8 mouse cellular contexts compared by ENCODE assay signal in genomic region chr9:27176154-27176553, GRCm38 (mm10). TPM values are rescaled to one million over a fixed set of nuclear protein-coding genes. Genes with fewer than 3 reads are reported as not detected.
A peak's percentile ranks its signal among the peaks of the same experiment; 100 is the strongest.
DNase-seq lines count a peak whose midpoint lies in the region; ATAC-seq and TF ChIP-seq lines count a peak whose summit lies in the region.

No protein-coding gene starts in this region.

- DNase-seq in adrenal gland, adult 2 months = peak; percentile 63
- peak; percentile 81 for DNase-seq in embryo, embryonic 11 days
- peak in 2 of 3 experiments; percentile 10 to 12 for DNase-seq in liver, embryonic 14.5 days (ENCODE audit: low read depth in 3 of 3, low spot score in 3 of 3)

- H3K4me3 ChIP-seq in E14TG2a.4 (replicated peaks; ENCODE audit: low read length) = no peak overlapping the region
- no peak overlapping the region for H3K4me3 ChIP-seq in heart, embryonic 12.5 days
- no peak overlapping the region for H3K4me3 ChIP-seq in kidney, embryonic 14.5 days (ENCODE audit: low read length)
- no peak overlapping the region for H3K4me3 ChIP-seq in liver, embryonic 14.5 days (ENCODE audit: insufficient read depth in 1 of 2, low read depth in 2 of 2, low read length in 2 of 2)
- no peak overlapping the region for H3K4me3 ChIP-seq in neural tube, embryonic 14.5 days (ENCODE audit: low read depth, low read length)

- no peak overlapping the region for H3K4me2 ChIP-seq in heart, embryonic 12.5 days
- H3K4me2 ChIP-seq in kidney, embryonic 14.5 days (replicated peaks; ENCODE audit: low read depth, low read length) = no peak overlapping the region
- H3K4me2 ChIP-seq in liver, embryonic 14.5 days (ENCODE audit: low read depth) = no peak overlapping the region
- no peak overlapping the region for H3K4me2 ChIP-seq in neural tube, embryonic 14.5 days (ENCODE audit: low read depth, low read length)

- no peaks in the 10 kb centered on the region for H3K36me3 ChIP-seq in E14TG2a.4 (ENCODE audit: insufficient read depth, low read length)
- H3K36me3 ChIP-seq in heart, embryonic 12.5 days = no peaks in the 10 kb centered on the region
- H3K36me3 ChIP-seq in kidney, embryonic 14.5 days (ENCODE audit: control insufficient read depth, insufficient read depth, low read length) = no peaks in the 10 kb centered on the region
- H3K36me3 ChIP-seq in liver, embryonic 14.5 days (replicated peaks; ENCODE audit: control insufficient read depth, insufficient read depth, low read depth) = no peaks in the 10 kb centered on the region
- H3K36me3 ChIP-seq in neural tube, embryonic 14.5 days (ENCODE audit: control insufficient read depth, insufficient read depth, low read length) = no peaks in the 10 kb centered on the region

- peaks cover 13% of the 10 kb centered on the region for H3K4me1 ChIP-seq in E14TG2a.4 (replicated peaks; ENCODE audit: low read depth, low read length)
- H3K4me1 ChIP-seq in heart, embryonic 12.5 days (replicated peaks) = no peaks in the 10 kb centered on the region
- H3K4me1 ChIP-seq in kidney, embryonic 14.5 days (ENCODE audit: control insufficient read depth, insufficient read depth, low read length) = no peaks in the 10 kb centered on the region
- H3K4me1 ChIP-seq in liver, embryonic 14.5 days (replicated peaks; ENCODE audit: control insufficient read depth in 2 of 2, insufficient read depth in 2 of 2, low read length in 1 of 2) = no peaks in the 10 kb centered on the region
- H3K4me1 ChIP-seq in neural tube, embryonic 14.5 days (ENCODE audit: control insufficient read depth, insufficient read depth, low read length) = no peaks in the 10 kb centered on the region

- peaks cover 11% of the 10 kb centered on the region for H3K27me3 ChIP-seq in E14TG2a.4 (ENCODE audit: insufficient read depth, low read length)
- no peaks in the 10 kb centered on the region for H3K27me3 ChIP-seq in heart, embryonic 12.5 days (replicated peaks)
- no peaks in the 10 kb centered on the region for H3K27me3 ChIP-seq in kidney, embryonic 14.5 days (ENCODE audit: control insufficient read depth, insufficient read depth, low read length)
- no peaks in the 10 kb centered on the region for H3K27me3 ChIP-seq in liver, embryonic 14.5 days (ENCODE audit: control insufficient read depth, insufficient read depth, low read length)
- H3K27me3 ChIP-seq in neural tube, embryonic 14.5 days (ENCODE audit: control insufficient read depth, insufficient read depth, low read length) = no peaks in the 10 kb centered on the region

- TF ChIP-seq EP300 in liver, embryonic 14.5 days (IDR thresholded peaks at IDR 0.05; ENCODE audit: low read depth) = no peak

- WGBS in heart, embryonic 12.5 days = 3% methylated on average over 2 of the region's 2 CpGs
- WGBS in kidney, embryonic 14.5 days = 0% methylated on average over 2 of the region's 2 CpGs
- 3% methylated on average over 2 of the region's 2 CpGs for WGBS in liver, embryonic 14.5 days (ENCODE audit: insufficient replicate concordance)
- 3% methylated on average over 2 of the region's 2 CpGs for WGBS in neural tube, embryonic 14.5 days

- peak; percentile 64 for TF ChIP-seq CTCF in E14TG2a.4 (conservative IDR thresholded peaks at IDR 0.05; ENCODE audit: low read length)
- TF ChIP-seq CTCF in liver, embryonic 14.5 days (IDR thresholded peaks at IDR 0.05; ENCODE audit: low read depth) = peak; percentile 65

- H3K9ac ChIP-seq in heart, embryonic 12.5 days = no peak overlapping the region
- H3K9ac ChIP-seq in kidney, embryonic 14.5 days (ENCODE audit: low read depth, low read length) = no peak overlapping the region
- no peak overlapping the region for H3K9ac ChIP-seq in liver, embryonic 14.5 days (replicated peaks)
- no peak overlapping the region for H3K9ac ChIP-seq in neural tube, embryonic 14.5 days (replicated peaks; ENCODE audit: low read depth, low read length)

- H3K9me3 ChIP-seq in E14TG2a.4 (ENCODE audit: low read length) = no peaks in the 10 kb centered on the region
- H3K9me3 ChIP-seq in heart, embryonic 12.5 days (replicated peaks) = no peaks in the 10 kb centered on the region
- H3K9me3 ChIP-seq in kidney, embryonic 14.5 days (ENCODE audit: control insufficient read depth, low read length) = no peaks in the 10 kb centered on the region
- H3K9me3 ChIP-seq in liver, embryonic 14.5 days (ENCODE audit: control insufficient read depth, low read length) = no peaks in the 10 kb centered on the region
- H3K9me3 ChIP-seq in neural tube, embryonic 14.5 days (ENCODE audit: control insufficient read depth, low read length) = no peaks in the 10 kb centered on the region

- peak; percentile 59; the same call in 1 of the 2 replicates for ATAC-seq in heart, embryonic 12.5 days (ENCODE audit: insufficient number of reproducible peaks, low FRiP score)
- ATAC-seq in kidney, embryonic 14.5 days (ENCODE audit: low FRiP score, low TSS enrichment) = peak; percentile 77
- ATAC-seq in liver, embryonic 14.5 days (ENCODE audit: insufficient read depth) = no peak
- ATAC-seq in neural tube, embryonic 14.5 days (ENCODE audit: low read depth) = peak; percentile 87
- ATAC-seq in inflammation-experienced regulatory T-cells, adult 6 months = no peak

- no peak overlapping the region for H3K27ac ChIP-seq in heart, embryonic 12.5 days (ENCODE audit: poor library complexity, severe bottlenecking)
- H3K27ac ChIP-seq in kidney, embryonic 14.5 days (ENCODE audit: low read depth, low read length) = no peak overlapping the region
- H3K27ac ChIP-seq in liver, embryonic 14.5 days = no peak overlapping the region
- H3K27ac ChIP-seq in neural tube, embryonic 14.5 days (ENCODE audit: low read depth, low read length) = no peak overlapping the region

RNA-seq across cellular contexts. Expression of gene Jam3, which starts 20.9 kb away (rescaled TPM):
- 10 to 100 TPM; 29.8 to 35.7 TPM for total RNA-seq in adrenal gland, adult 2 months (2021)
- polyA plus RNA-seq in adrenal gland, adult 2 months (2012; rRNA removed) = 19.2 and 23.5 TPM in 2 replicates
- polyA plus RNA-seq in heart, embryonic 12.5 days (2016; fragmentation: Nextera tagmentation; extraction: Ambion mirVana) = 47.4 and 50.0 TPM in 2 replicates
- polyA plus RNA-seq in kidney, embryonic 14.5 days (2014; fragmentation: Nextera tagmentation; extraction: Ambion mirVana) = 75.1 and 78.3 TPM in 2 replicates
- polyA plus RNA-seq in liver, embryonic 14.5 days (2012; rRNA removed) = 1.4 and 1.7 TPM in 2 replicates
- 2.1 and 2.3 TPM in 2 replicates for polyA plus RNA-seq in liver, embryonic 14.5 days (2014; fragmentation: Nextera tagmentation; extraction: Ambion mirVana)
- polyA plus RNA-seq in neural tube, embryonic 14.5 days (2014; fragmentation: Nextera tagmentation; extraction: Ambion mirVana) = 36.1 and 49.7 TPM in 2 replicates
- under 1 TPM in 2 of 3 experiments, not detected in 1; 0.74 to 0.95 TPM for polyA plus RNA-seq in inflammation-experienced regulatory T-cells, adult 6 months (2017; shearing (Covaris generic))

Comparison
In these comparisons a context has a peak if more than half of its experiments do, and no peak if none do; other contexts are left out.
1. DNase-seq: peak in every context shown above with its lines; median percentile 81 in embryo, embryonic 11 days; 63 in adrenal gland, adult 2 months; 11 in liver, embryonic 14.5 days.
2. ATAC-seq: peak in heart, embryonic 12.5 days (single experiment), kidney, embryonic 14.5 days (single experiment) and neural tube, embryonic 14.5 days (single experiment); none in liver, embryonic 14.5 days (single experiment) and inflammation-experienced regulatory T-cells, adult 6 months (single experiment).